Mouse (Mus musculus) thymus, adult 2 months (tissue): ENCODE measurements around the gene Ccdc185. TPM values are rescaled to one million over a fixed set of nuclear protein-coding genes. Genes with fewer than 3 reads are reported as not detected.

Experiments
- DNase-seq: peaks from one replicate; pipeline ENCODE4 v3.0.0; 2021
- H3K27ac ChIP-seq: fragments of 200-500 bp; 2 replicates; pipeline ENCODE4 v1.5.1; 2012; ENCODE audit warnings: low read length, control low read depth; ENCODE audit not compliant: control insufficient read depth, insufficient read depth
- H3K27me3 ChIP-seq: fragments of 200-500 bp; 2 replicates; pipeline ENCODE4 v1.6.1; 2012; ENCODE audit warnings: mild to moderate bottlenecking, low read length, moderate library complexity, mixed read lengths; ENCODE audit not compliant: control insufficient read depth, insufficient read depth
- H3K36me3 ChIP-seq: fragments of 200-500 bp; 2 replicates; pipeline ENCODE4 v1.6.1; 2012; ENCODE audit warnings: mild to moderate bottlenecking, low read length, moderate library complexity; ENCODE audit not compliant: control insufficient read depth, insufficient read depth
- H3K4me1 ChIP-seq: fragments of 200-500 bp; replicated peaks from 2 replicates; pipeline ENCODE4 v1.6.1; 2012; ENCODE audit warnings: low read length; ENCODE audit not compliant: control insufficient read depth, insufficient read depth
- H3K4me3 ChIP-seq: fragments of 200-500 bp; 2 replicates; pipeline ENCODE4 v1.5.1; 2012; ENCODE audit warnings: mild to moderate bottlenecking, low read length, control low read depth, moderate library complexity; ENCODE audit not compliant: control insufficient read depth, insufficient read depth
- CTCF ChIP-seq: fragments of 200-500 bp; IDR thresholded peaks from 2 replicates; pipeline ENCODE4 v1.5.1; 2012; ENCODE audit warnings: mild to moderate bottlenecking, control low read depth, low read length, moderate library complexity, borderline replicate concordance; ENCODE audit not compliant: control insufficient read depth, poor library complexity, insufficient read depth; ENCODE audit errors: extremely low read depth
- POLR2A ChIP-seq: fragments of 200-500 bp; IDR thresholded peaks from 2 replicates; pipeline ENCODE4 v1.6.1; 2012; ENCODE audit warnings: mild to moderate bottlenecking, low read length, control low read depth, moderate library complexity; ENCODE audit not compliant: control insufficient read depth, poor library complexity, insufficient read depth; ENCODE audit errors: extremely low read depth
- WGBS: fragments of 180-500 bp; shearing (Covaris S2); methylation state at CpG from one replicate; pipeline ENCODE4 v1.1.7; 2018; 5-methylcytosine and 5-hydroxymethylcytosine counted together
- polyA plus RNA-seq: library from polyadenylated mRNA; depleted of rRNA; stranded (reverse); fragments of >200 nt; gene quantifications from 2 replicates; pipeline ENCODE4 v1.2.3, GENCODE M21; 2012; rRNA removed

Gene Ccdc185
- polyA plus RNA-seq, 1 experiment: not detected

- H3K4me1 ChIP-seq: no peaks in the 10 kb centered on the region
- TF ChIP-seq POLR2A (no peak), CTCF (no peak)
- H3K27ac ChIP-seq: no peak overlapping the region
- no peak overlapping the region for H3K4me3 ChIP-seq
- no peak for DNase-seq
- no peaks in the 10 kb centered on the region for H3K36me3 ChIP-seq
- H3K27me3 ChIP-seq: no peaks in the 10 kb centered on the region
- 92% methylated on average over 12 of the region's 12 CpGs for WGBS
These were observed 21.4 kb downstream of the Ccdc185 start for GRCm38 (mm10) chr1:182727541-182727940.

DNA sequence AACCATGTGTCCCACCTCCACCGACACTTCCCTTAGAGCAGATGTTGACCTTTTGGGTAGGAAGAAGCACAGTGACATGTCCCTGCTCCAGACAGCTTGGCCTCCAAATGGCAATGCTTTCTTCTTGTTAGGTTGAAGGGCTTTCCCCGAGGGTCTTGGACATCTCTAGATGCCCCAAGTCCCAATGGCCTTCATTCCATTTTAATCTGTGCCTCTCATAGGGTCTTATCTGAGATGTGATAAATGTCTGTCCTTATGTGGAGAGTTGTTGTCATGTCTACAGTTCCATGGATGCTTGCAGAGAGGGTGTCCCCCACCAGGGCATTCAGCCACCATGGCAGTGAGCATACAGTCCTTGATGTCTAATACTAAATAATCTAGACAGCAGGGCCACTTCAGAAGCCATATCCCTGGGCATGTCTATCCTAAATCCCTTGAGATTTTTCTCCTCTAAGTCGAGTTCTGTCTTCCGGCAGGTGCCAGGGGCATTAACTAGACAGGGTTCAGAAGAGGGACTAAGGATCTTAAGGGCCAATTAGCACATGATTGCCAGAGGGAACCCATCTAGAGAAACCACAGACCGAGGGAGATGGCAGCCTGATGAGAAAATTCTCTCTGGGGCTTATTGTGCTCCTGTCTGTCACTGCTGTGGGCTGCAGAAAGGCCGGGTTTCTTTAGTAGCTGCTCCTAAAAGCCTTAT lies 34.6 kb downstream of the Ccdc185 start:
- DNase-seq: no peak
- TF ChIP-seq POLR2A: no peak
- no peak for TF ChIP-seq CTCF
- WGBS: 89% methylated on average over 6 of the region's 6 CpGs
- Histone ChIP-seq H3K36me3 (no peaks in the 10 kb centered on the region), H3K4me1 (no peaks in the 10 kb centered on the region), H3K27ac (no peak overlapping the region), H3K4me3 (no peak overlapping the region), H3K27me3 (no peaks in the 10 kb centered on the region)

DNA sequence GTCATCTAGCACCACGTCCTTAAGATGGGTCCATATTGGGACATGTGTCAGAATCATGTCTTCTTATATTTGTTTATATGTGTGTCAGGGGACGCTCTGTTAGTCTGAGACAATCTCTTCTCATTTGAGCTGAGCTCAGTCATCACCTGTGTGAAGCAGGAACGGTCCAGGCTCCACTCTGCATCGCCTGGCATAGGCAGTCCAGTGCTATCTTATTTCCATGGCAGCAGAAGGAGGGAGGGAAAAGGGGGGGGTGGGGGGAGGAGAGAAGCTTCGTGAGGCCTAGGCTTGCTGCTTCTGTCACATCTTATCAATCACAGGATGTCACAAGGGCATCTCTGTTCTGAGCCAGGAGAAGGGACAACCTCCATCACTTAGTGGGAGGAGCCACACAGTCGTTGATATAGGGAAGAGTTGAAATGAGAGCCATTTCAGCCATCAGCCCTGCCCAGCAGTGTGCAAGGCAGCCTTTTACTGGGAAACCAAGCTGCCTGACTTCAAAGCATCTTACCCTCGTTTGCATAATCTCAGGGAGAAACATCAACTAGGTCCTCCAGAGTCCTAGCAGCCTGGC lies 37.5 kb downstream of the Ccdc185 start:
- WGBS: 65% methylated on average over 7 of the region's 7 CpGs
- Histone ChIP-seq H3K27ac (no peak overlapping the region), H3K4me1 (no peaks in the 10 kb centered on the region), H3K27me3 (no peaks in the 10 kb centered on the region), H3K4me3 (no peak overlapping the region), H3K36me3 (no peaks in the 10 kb centered on the region)
- no peak for DNase-seq
- TF ChIP-seq CTCF (no peak), POLR2A (no peak)

DNA sequence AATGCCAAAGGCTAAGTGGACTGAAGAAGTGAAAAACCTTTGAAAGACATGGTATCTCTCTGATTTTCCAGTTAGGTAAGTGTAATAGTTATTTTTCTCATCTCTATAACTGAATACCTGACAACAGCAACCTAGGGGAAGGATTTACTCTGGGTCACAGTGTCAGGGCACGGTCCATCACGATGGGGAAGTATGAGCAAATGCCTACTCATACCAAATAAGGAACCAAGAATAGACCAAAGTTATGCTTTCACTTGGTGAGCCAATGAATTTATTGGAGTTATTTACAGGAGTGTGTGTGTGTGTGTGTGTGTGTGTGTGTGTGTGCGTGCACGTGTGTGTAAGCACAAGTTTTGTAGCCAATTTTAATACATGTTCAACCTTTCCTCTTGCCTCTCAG lies 41.5 kb downstream of the Ccdc185 start:
- DNase-seq: no peak
- Histone ChIP-seq H3K4me3 (no peak overlapping the region), H3K27ac (no peak overlapping the region), H3K36me3 (no peaks in the 10 kb centered on the region), H3K27me3 (no peaks in the 10 kb centered on the region), H3K4me1 (no peaks in the 10 kb centered on the region)
- TF ChIP-seq POLR2A: no peak
- TF ChIP-seq CTCF: no peak
- WGBS: 61% methylated on average over 4 of the region's 4 CpGs

DNA sequence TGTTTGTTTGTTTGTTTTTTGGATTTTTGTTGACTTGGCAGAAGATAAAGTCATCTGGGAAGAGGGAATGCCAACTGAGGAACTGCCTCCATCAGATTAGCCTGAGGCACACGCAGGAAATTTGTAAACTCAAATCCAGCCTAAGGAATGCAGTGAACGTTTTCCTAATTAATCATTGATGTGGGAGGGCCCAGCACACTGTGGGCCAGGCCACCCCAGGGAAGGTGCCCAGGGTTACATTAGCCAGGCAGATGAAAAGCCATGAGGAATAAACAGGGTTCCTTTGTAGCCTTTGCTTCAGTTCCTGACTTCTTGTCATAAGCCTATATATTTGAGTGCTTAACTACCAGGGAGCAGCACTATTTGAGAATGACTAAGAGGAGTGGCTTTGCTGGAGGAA lies 44.1 kb downstream of the Ccdc185 start:
- no peaks in the 10 kb centered on the region for H3K27me3 ChIP-seq
- no peak for DNase-seq
- H3K27ac ChIP-seq: no peak overlapping the region
- H3K36me3 ChIP-seq: no peaks in the 10 kb centered on the region
- TF ChIP-seq POLR2A (no peak), CTCF (no peak)
- 97% methylated on average over 2 of the region's 2 CpGs for WGBS
- no peak overlapping the region for H3K4me3 ChIP-seq
- H3K4me1 ChIP-seq: no peaks in the 10 kb centered on the region

DNA sequence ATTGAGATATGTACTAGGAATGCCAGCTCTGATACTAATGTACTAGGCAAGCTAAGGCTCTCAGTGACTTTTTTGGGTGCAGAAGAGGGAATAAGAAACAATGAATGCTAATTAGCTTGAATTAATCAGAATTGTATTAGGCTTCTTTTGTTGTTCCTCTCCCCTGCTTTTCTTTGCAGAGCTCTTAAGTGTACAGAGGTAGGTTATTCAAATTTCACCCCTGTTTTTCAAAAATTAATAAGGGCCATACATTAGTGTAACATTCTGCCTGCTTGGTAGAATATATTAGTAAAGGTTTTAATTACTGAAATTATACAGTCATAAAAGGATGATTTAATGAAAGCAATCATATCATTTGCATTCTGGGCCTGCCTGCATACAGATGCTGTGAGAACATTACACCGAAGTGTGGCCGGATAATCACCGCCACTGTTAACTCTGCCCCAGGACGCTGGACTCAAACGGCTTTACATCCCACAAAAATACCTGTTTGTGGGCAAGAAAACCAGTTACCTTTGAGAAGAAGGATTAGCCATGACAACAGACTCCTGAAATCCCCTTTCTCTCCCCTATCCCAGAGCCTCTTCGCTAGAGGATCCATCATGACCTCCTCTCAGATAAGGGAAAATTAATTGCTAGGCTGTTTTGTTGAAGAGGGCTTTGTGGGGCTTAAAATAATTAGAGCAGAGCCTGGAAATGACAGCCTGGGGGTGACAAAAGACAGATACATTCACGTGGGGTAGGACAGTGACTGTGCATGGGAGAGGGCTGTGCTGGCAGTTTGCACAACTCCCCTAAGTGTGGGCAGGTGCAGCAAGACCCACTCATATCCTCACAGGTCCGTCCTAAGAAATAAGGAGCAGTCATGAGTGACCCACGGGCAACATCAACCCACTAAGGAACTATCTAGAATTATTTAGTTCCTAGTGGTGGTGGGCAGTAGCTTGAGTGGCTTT lies 49.3 kb downstream of the Ccdc185 start:
- 80% methylated on average over 9 of the region's 9 CpGs for WGBS
- no peak for DNase-seq

More for the DNA sequence above, 49.3 kb downstream of the Ccdc185 start:
- Histone ChIP-seq H3K27ac (no peak overlapping the region), H3K27me3 (no peaks in the 10 kb centered on the region), H3K4me1 (no peaks in the 10 kb centered on the region), H3K36me3 (no peaks in the 10 kb centered on the region), H3K4me3 (no peak overlapping the region)
- no peak for TF ChIP-seq CTCF

Other genes with a start within 250 kb of the Ccdc185 start
- gene Capn2, start 231.6 kb downstream of the Ccdc185 start, polyA plus RNA-seq: 19.4 and 23.3 TPM in 2 replicates
- gene Capn8, start 184.2 kb downstream of the Ccdc185 start, polyA plus RNA-seq: 0.08 and 0.12 TPM in 2 replicates
- gene Susd4, start 14.7 kb upstream of the Ccdc185 start, polyA plus RNA-seq: 3.0 and 4.3 TPM in 2 replicates
- gene Tlr5, start 205.6 kb upstream of the Ccdc185 start, polyA plus RNA-seq: 0.82 and 1.1 TPM in 2 replicates